Mouse (Mus musculus) ES-E14 (cell line): ENCODE data around the gene Gm21954.

Experiments used
- CHD2 ChIP-seq: IDR thresholded peaks from 2 replicates; pipeline ENCODE4 v1.6.1; 2014; ENCODE audit warnings: mild to moderate bottlenecking, low read depth, low read length, inconsistent platforms
- HCFC1 ChIP-seq: IDR thresholded peaks from 2 replicates; pipeline ENCODE4 v1.6.1; 2012; ENCODE audit warnings: low read length, inconsistent platforms, borderline replicate concordance; ENCODE audit not compliant: insufficient read depth
- MAFK ChIP-seq: IDR thresholded peaks from 2 replicates; pipeline ENCODE4 v1.6.1; 2014; ENCODE audit warnings: mild to moderate bottlenecking, low read depth, low read length, inconsistent platforms; ENCODE audit not compliant: insufficient read depth
- ZNF384 ChIP-seq: IDR thresholded peaks from 2 replicates; pipeline ENCODE4 v1.6.1; 2012; ENCODE audit warnings: low read depth, low read length, inconsistent platforms

DNA sequence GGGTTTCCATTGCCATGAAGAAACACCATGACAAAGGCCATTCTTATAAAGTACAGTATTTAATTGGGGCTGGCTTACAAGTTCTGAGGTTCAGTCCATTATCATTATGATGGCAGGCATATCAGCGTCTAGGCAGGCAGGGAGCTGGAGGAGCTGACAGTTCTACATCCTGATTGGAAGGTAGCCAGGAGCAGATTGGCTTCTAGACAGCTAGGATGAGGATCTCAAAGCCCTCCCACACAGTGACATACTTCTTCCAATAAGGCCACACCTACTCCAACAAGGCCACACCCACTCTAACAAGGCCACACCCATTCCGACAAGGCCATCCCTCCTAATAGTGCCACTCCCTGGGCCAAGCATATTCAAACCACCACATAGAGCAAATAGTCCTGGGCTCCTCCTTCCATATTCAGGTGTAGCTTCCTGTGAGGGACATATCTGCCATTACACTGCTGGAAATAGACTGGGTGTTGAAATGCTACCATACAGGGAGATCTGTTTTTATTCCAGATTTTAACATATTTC, 41.9 kb downstream of the Gm21954 start:
- no peak for TF ChIP-seq MAFK
- no peak for TF ChIP-seq ZNF384
- no peak for TF ChIP-seq HCFC1
- no peak for TF ChIP-seq CHD2
